Mouse (Mus musculus) testis, adult 2 months (tissue): ENCODE measurements around the gene Lrig3. TPM values are rescaled to one million over a fixed set of nuclear protein-coding genes. Genes with fewer than 3 reads are reported as not detected.

Experiments used
- H3K27ac ChIP-seq: fragments of 200-500 bp; 2 replicates; pipeline ENCODE4 v1.5.1; 2012; ENCODE audit warnings: low read depth, low read length; ENCODE audit not compliant: control insufficient read depth, insufficient read depth
- H3K27me3 ChIP-seq: fragments of 200-500 bp; 2 replicates; pipeline ENCODE4 v1.6.1; 2012; ENCODE audit warnings: mild to moderate bottlenecking, low read length, moderate library complexity; ENCODE audit not compliant: control insufficient read depth, insufficient read depth
- H3K36me3 ChIP-seq: fragments of 200-500 bp; 2 replicates; pipeline ENCODE4 v1.6.1; 2012; ENCODE audit warnings: mild to moderate bottlenecking, low read length; ENCODE audit not compliant: control insufficient read depth, insufficient read depth
- H3K4me1 ChIP-seq: fragments of 200-500 bp; 2 replicates; pipeline ENCODE4 v1.6.1; 2012; ENCODE audit warnings: low read length; ENCODE audit not compliant: control insufficient read depth, insufficient read depth
- H3K4me3 ChIP-seq: fragments of 200-500 bp; 2 replicates; pipeline ENCODE4 v1.5.1; 2012; ENCODE audit warnings: low read depth, mild to moderate bottlenecking, low read length, moderate library complexity, mixed read lengths; ENCODE audit not compliant: control insufficient read depth
- CTCF ChIP-seq: fragments of 200-500 bp; IDR thresholded peaks from 2 replicates; pipeline ENCODE4 v1.5.1; 2012; ENCODE audit warnings: low read depth, mild to moderate bottlenecking, inconsistent platforms, low read length, moderate library complexity; ENCODE audit not compliant: control insufficient read depth, insufficient read depth, insufficient replicate concordance
- POLR2A ChIP-seq: fragments of 200-500 bp; IDR thresholded peaks from 2 replicates; pipeline ENCODE4 v1.6.1; 2012; ENCODE audit warnings: low read depth, mild to moderate bottlenecking, inconsistent platforms, low read length, moderate library complexity; ENCODE audit not compliant: control insufficient read depth
- polyA plus RNA-seq: library from polyadenylated mRNA; depleted of rRNA; stranded (reverse); fragments of >200 nt; gene quantifications from 2 replicates; pipeline ENCODE4 v1.2.3, GENCODE M21; 2012

Lrig3 gene
- polyA plus RNA-seq, 1 experiment = 2.2 TPM

GRCm38 (mm10) chr10:125973726-125974125 is 7.8 kb downstream of the Lrig3 start:
- H3K4me3 ChIP-seq = no peak overlapping the region
- H3K36me3 ChIP-seq = no peaks in the 10 kb centered on the region
- H3K27me3 ChIP-seq = no peaks in the 10 kb centered on the region
- TF ChIP-seq CTCF = no peak
- TF ChIP-seq POLR2A = no peak
- H3K4me1 ChIP-seq = peaks cover 2% of the 10 kb centered on the region; the same call in 1 of the 2 replicates
- H3K27ac ChIP-seq = no peak overlapping the region

- Histone ChIP-seq H3K36me3 (no peaks in the 10 kb centered on the region), H3K27ac (no peak overlapping the region), H3K27me3 (no peaks in the 10 kb centered on the region), H3K4me3 (no peak overlapping the region), H3K4me1 (no peaks in the 10 kb centered on the region)
- no peak for TF ChIP-seq POLR2A
- no peak for TF ChIP-seq CTCF
These were observed 16.0 kb downstream of the Lrig3 start for GRCm38 (mm10) chr10:125981938-125982337.

DNA sequence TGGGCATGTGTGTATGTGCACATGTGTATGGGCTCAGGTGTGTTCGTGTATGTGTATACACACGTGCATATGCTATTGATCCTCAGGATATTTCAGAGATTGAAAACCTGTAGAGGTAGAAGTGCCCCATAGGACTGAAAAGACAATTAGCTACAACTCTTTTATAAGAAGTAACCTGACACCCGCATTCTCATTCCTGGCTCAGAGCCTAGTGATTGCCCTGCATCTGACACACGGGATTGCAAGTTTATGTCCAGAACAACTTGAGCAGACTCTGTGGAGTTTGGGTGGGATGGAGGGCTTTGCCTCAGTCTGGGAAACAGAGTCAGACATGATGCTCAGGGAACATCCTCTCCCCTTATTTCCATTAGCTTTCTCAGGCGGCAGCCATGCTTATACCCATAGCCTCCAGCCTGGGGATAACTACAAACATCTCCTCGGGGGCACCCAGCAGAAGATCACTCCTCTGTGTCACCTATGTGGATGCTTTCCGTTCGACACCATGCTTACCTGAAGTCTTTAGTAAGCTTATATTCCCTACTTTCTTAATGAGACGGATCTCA is 18.6 kb downstream of the Lrig3 start:
- Histone ChIP-seq H3K27ac (no peak overlapping the region), H3K4me1 (no peaks in the 10 kb centered on the region), H3K4me3 (no peak overlapping the region), H3K36me3 (no peaks in the 10 kb centered on the region), H3K27me3 (no peaks in the 10 kb centered on the region)
- no peak for TF ChIP-seq POLR2A
- TF ChIP-seq CTCF = no peak

DNA sequence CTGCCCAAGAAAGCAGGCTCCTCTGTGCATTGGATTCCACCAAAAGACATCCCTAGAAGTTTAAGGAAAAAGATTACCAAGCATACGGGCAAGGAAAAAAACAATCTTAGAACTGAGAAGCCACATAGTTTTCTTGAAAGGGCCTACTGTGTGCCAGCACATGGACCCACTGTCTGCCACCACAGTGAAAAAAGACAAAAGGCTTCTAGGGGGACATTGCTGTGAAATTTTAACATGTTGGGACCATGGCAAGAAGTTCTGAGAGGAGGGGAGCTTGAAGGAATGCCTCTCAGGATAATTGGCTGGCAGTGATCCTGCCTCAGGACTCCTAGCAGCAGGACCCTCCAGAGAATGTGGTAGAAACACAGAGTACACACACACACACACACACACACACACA is 19.8 kb downstream of the Lrig3 start:
- no peak for TF ChIP-seq CTCF
- no peak for TF ChIP-seq POLR2A
- H3K4me1 ChIP-seq = no peaks in the 10 kb centered on the region
- no peaks in the 10 kb centered on the region for H3K36me3 ChIP-seq
- no peaks in the 10 kb centered on the region for H3K27me3 ChIP-seq
- no peak overlapping the region for H3K4me3 ChIP-seq
- H3K27ac ChIP-seq = no peak overlapping the region

- H3K36me3 ChIP-seq = no peaks in the 10 kb centered on the region
- H3K4me3 ChIP-seq = no peak overlapping the region
These were observed 20.5 kb downstream of the Lrig3 start for GRCm38 (mm10) chr10:125986443-125986842.

DNA sequence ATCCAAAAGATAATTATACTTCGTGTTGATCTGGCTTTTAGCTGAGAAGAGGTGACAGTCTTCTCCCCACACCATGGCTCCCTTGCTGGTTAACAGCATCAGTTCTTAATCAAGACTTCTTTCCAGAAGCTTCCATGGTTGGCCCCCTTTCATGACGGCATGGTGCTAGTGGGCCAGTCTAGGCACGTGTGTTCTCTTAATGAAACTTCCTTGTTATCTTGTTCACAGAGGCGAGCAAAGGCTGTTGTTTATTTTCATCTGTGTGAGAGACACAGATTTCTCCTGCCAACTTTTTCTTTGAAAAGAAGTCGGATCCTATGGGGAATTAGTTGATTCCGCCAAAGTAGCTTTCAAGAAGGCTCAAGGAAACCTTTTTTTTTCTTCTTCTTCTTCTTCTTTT is 21.3 kb downstream of the Lrig3 start:
- TF ChIP-seq POLR2A = no peak
- TF ChIP-seq CTCF = no peak
- Histone ChIP-seq H3K36me3 (no peaks in the 10 kb centered on the region), H3K27me3 (no peaks in the 10 kb centered on the region), H3K4me1 (no peaks in the 10 kb centered on the region), H3K4me3 (no peak overlapping the region), H3K27ac (no peak overlapping the region)

More at GRCm38 (mm10) chr10:125986443-125986842, 20.5 kb downstream of the Lrig3 start:
- TF ChIP-seq CTCF = no peak
- no peak for TF ChIP-seq POLR2A
- Histone ChIP-seq H3K4me1 (no peaks in the 10 kb centered on the region), H3K27ac (no peak overlapping the region), H3K27me3 (no peaks in the 10 kb centered on the region)

GRCm38 (mm10) chr10:125988037-125988436 is 22.1 kb downstream of the Lrig3 start:
- no peak for TF ChIP-seq POLR2A
- no peak for TF ChIP-seq CTCF
- Histone ChIP-seq H3K4me3 (no peak overlapping the region), H3K4me1 (no peaks in the 10 kb centered on the region), H3K27me3 (no peaks in the 10 kb centered on the region), H3K36me3 (no peaks in the 10 kb centered on the region), H3K27ac (no peak overlapping the region)

DNA sequence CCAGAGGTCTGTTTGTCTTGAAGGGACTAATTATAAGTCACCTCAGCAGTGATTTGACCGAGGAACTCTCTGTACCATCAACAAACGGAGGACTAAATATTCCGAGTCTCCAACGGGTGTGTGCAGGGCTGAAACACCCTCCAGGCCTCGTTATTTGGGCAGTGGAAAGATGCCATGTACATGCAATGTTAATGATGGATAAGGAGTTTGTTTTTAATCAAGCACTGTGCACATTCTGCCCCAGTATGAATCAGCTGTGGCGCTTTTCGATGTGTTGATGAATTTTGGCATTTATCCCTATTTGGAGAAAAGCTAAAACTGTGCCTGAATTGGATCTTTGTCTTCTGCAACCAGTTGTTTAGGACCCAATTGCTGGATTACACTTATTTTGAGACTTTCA is 23.9 kb downstream of the Lrig3 start:
- TF ChIP-seq CTCF = no peak
- TF ChIP-seq POLR2A = no peak
- Histone ChIP-seq H3K4me3 (no peak overlapping the region), H3K4me1 (no peaks in the 10 kb centered on the region; the same call in 1 of the 2 replicates), H3K27me3 (no peaks in the 10 kb centered on the region), H3K36me3 (no peaks in the 10 kb centered on the region), H3K27ac (no peak overlapping the region)
